Mouse (Mus musculus): Measurements from ENCODE around the gene Cfap65.

Cfap65 gene

DNA sequence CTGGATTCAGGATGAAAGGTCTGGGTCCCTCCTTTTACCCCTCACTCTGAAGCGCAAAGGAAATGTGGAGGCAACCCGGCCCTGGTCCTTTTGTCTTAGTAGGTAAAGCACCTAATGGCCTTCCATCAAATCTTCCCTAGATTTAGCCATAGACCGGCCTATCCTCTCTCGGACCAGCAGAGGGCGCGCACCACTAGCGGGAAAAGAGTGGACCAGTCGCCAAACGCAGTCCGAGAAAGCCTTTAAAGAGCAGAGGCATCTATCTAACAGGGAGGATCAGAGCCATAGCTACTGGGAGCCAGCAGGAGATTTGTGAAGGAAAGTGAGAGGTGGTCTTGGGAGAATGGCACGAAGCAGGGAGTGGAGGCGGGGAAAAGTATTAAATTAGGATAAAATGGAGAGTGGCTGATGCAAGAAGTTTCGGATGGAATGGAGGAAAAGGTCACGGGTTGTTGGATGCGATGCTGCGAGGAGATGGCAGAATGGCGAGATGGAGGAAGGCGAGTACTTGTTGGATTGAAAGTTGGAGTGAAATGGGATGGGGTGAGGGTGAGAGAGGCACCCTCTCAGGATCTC is 54.5 kb downstream of the Cfap65 start:
- peak; percentile 86 for DNase-seq

DNA sequence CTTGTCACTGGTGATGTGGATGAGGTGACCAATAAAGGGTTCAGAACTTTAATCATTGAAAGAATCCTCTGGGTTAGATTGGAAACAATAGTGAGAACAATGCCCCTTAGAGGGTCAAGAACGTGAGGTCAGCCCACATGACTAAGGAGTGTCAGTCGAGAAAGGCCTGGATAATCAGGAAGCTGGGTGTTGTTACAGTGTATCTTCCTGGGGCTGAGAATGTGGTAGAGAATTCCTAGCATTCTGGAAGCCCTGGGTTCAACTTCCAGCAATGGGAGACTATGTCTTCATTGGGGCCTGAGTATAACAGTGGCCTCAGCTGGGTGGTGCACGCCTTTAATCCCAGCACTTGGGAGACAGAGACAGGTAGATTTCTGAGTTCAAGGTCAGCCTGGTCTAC is 58.2 kb downstream of the Cfap65 start:
- no peak for DNase-seq

DNA sequence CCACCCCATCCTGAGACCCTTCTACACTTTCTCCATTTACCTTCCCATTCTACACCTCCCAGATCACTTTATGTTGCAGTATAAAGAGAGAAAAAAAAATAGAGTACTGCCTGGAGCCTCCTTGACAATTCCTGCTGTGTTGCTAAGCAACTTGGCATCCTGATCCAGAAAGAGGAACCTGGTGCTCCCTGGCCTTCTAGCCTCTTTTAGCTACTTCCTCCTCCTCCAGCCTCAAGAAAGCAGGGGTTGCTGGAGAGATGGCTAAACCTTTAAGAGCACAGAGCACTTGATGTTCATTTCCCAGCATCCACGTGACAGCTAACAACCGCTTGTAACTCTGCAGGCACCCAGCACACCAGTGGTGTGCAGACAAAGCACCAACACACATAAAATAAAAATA is 63.2 kb downstream of the Cfap65 start:
- no peak for DNase-seq

DNA sequence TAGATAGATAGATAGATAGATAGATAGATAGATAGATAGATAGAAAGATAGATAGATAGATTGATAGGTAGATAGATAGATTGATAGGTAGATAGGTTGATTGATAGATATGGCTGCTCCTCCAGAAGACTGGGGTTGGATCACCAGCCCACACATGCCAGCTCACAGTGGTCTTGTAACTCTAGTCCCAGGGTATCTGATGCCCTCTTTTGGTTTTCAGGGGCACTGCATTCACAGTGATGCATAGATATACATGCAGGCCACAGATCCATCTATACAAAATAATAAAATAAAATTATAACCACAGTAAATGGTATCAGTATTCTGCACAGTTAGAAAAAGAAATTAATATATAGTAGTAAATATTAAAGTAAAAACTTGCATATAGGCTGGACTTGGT is 73.6 kb downstream of the Cfap65 start:
- no peak for DNase-seq

DNA sequence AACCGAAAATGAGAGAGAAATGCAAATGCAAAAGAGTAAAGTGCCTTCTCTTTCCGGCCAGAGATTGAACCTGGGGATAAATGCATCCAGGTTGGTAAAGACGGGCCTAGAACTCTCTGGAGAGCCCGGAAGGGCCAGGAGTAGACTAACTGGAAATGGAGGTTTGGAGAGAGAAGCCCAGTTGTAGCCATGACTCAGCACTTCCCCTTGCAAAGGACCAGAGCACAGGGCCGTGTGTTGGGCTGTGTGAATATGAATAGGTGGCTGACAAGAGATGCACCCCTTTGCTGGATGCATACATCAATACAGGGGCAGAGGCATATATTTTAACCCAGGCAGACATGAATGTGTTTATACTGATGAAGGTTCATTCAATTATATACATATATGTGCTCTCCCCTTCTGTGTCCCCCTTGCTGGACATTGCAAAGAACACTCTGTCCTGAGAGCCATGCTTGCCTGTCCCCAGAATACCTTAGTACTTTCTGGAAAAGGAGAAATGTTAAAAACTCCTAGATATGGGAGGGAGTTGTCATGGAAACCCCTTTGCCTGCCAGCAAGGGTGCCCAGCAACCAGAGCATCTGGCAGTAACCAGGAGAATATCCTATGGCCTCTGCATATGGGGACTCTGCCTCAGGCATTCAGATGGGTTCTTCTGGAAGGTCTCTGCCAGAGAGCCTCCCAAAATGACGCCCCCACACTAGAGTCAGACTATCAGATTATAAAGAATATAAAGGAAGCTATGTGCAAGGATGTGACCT is 76.0 kb downstream of the Cfap65 start:
- DNase-seq, result no peak

DNA sequence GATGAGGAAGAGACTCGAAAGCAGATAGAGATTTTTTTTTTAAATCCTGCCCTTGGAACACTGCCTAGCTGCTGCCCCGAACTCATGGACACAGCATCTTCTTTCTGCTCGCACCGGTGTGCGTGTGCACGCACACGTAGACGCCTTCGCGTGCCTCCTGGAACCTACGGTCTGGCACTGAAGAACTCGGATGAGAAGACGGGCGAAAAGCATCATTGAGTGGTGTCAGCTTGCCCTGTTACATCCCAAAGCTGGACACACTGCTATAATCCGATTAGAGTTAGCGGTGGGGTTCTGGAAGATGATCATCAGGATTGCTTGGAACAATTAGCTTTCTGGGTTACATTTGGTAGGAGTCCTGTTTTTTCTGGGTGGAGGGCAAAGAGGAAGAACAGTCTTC is 76.6 kb downstream of the Cfap65 start:
- no peak for DNase-seq

DNA sequence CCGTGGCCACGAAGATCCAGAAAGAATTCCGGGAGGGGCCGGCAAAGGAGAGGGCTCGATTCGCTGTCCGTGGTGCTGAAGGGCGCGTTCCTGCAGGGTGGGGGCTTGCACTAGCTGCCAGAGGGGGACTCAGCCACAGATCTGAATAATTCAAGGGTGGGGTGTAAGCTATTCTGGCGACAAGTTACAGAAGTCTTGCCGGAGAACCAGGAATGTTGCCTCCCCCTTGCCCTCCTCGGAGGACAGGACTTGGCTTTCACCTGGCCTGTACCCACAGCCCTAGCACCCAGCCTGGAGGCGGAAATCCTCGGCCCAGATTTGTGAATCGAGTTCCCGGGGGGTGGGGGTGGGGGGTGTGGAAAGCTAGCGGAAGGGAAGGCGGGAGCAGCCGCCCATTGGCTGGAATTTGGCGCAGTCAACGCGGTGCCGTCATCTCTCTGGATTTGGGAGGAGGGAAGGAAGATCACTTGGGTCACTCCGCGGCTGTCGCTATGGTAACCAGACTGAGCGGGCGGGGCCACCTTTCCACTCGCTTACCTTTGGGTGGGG is 77.2 kb downstream of the Cfap65 start:
- DNase-seq, result peak; percentile 83

DNA sequence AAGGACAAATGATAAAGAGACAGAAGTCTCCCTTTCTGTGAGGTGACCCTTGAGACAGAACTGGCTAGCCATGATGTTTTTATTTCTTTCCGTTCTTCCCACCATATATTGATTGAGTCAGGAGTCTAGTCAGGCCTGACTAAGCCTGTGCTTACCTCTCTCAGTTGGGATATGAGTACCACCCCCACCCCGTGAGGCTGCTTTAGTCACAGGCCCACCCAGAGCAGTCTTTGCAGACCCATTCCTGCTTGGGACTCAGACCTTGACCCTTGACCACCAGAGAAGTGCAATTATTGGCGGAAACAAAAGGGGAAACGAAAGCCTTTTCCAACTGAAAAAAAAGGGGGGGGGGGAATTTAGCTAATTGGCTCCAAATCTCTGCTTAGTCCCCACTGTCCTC is 77.7 kb downstream of the Cfap65 start:
- DNase-seq, result no peak

DNA sequence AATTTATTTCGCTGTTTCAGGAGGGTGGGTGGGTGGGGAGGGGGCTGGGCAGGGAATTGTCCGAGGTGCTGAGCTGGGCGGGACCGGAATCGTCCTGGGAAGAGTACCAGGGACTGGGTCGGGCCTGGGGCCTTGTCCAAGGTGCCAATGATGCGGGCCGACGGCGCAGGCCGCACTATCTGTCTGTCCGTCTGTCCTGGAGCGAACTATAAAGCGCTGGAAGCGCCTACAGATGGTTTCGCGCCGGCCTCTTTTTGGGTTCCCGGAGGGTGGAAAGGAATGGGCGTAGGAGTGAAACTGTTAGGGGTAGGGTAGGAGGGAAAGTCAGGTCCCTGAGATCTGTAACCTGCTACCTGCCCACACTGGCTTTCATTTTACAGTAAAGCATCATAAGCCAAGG is 78.2 kb downstream of the Cfap65 start:
- no peak for DNase-seq

DNA sequence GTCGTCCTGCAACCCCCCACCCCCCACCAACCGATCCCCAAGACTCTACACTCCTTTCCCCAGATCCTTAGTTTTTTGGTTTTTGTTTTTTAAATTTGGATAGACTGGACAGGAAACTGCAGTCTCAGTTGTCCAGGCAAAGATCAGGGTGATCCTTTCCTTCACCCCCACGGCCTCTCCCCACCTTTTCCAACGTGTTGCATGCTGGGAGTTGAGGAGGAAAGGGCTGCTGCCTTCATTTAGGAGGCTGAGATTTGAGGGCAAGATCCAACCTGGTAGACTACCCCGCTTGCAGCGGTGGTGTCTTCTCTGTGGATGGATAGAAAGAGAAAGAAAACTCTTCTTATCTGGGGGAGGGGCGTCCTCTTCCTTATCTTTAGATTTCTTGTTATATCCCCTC is 78.6 kb downstream of the Cfap65 start:
- DNase-seq, result no peak

DNA sequence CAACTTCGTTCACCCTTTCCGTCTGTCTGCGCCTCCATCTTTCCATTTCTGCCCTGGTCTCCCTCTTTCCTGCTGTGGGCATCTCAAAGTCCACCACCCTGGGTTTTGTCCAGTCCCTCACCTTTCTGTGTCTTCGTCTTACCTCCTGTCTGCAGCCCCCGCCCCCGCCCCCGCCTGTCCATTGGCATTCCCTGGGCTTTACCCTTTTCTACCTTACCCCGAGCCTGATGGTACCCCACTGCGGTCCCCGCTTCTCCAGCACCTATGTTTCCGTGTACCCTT is 79.0 kb downstream of the Cfap65 start:
- no peak for DNase-seq

DNA sequence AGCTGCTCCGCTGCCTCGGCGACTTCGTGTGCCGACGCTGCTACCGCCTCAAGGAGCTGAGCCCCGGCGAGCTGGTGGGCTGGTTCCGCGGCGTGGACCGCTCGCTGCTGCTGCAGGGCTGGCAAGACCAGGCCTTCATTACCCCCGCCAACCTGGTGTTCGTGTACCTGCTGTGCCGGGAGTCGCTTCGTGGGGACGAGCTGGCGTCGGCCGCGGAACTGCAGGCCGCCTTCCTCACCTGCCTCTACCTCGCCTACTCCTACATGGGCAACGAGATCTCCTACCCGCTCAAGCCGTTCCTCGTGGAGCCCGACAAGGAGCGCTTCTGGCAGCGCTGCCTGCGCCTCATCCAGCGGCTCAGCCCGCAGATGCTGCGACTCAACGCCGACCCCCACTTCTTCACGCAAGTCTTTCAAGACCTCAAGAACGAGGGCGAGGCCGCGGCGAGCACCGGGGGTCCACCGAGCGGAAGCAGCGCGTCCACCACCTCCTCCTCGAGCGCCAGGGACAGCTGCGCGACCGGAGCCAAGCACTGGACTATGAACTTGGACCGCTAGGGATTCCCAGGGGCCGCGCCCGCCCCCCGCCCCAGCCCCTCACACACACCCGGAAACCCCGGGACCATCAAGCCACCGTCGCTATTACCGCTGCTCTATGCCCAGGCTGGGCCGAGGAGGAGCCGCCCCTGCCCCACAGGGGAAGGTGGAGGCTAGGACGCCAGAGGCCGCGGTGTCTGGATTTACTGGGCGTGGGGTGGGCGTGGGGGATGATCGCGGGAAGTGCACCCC is 79.6 kb downstream of the Cfap65 start:
- DNase-seq, result peak; percentile 44

DNA sequence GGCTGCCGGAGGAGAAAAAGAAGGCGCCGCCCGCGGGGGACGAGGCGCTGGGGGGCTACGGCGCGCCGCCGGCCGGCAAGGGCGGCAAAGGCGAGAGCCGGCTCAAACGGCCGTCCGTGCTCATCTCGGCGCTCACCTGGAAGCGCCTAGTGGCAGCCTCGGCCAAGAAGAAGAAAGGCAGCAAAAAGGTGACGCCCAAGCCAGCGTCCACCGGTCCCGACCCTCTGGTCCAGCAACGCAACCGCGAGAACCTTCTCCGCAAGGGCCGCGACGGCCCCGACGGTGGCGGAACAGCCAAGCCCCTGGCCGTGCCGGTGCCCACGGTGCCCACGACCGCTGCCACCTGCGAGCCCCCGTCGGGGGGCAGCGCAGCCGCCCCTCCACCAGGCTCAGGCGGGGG is 80.2 kb downstream of the Cfap65 start:
- no peak for DNase-seq

DNA sequence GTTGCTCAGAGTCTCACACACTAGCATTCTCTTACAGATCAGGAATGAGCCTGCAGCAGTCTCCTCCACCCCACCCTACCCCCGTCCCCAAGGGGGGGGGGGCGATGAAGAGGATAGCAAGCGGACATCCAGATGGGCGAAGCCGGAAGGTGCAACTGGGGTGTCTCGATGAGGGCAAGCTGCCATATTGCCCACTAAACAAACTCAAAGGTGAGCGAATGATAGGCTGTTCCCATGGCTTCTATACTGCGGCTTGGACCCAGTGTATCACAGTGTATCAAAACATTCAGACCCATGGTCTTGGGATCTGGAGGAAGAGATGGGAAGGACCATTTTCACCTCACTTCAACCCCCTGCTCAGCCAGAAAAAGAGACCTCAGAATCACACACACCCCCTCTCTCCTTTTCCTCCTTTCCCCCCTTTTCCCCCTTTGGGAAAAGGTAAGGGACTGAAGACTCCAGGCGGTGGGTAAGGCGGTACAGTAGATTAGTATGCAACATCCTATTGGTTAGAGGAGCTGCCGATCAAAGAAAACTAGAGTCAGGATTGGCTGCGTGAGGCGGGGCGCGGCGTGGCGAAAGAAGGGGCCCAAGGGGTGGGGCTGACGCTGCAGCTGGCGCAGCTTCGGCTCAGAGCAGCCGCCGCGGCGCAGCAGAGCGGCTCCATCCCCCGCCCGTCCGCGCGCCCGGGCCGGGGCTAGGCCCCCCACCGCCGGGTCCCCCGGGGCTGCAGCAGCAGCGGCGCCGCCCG is 80.9 kb downstream of the Cfap65 start, which contains the start of gene Cdk5r2:
TSS of gene Cdk5r2 (plus strand) at position 629 of the 751 bp plus-strand sequence.
- peak; percentile 89 for DNase-seq

All from right cerebral cortex, postnatal 4 days (tissue).